Mouse (Mus musculus): ENCODE data around the gene Macf1. TPM values are rescaled to one million over a fixed set of nuclear protein-coding genes. Genes with fewer than 3 reads are reported as not detected.
"Not testable (repeated sequence)": the region's sequence is repeated elsewhere in the genome, so short reads cannot be mapped to it uniquely, and the experiment has no call there.

The Macf1 gene
- polyA plus RNA-seq, 1 experiment from 2014 or later = 108 TPM

GRCm38 (mm10) chr4:123653446-123653845, 30.7 kb downstream of the Macf1 start:
- H3K36me3 ChIP-seq (ENCODE audit: control insufficient read depth, insufficient read depth, low read length); H3K4me3 ChIP-seq (ENCODE audit: low read depth, low read length); H3K27ac ChIP-seq (ENCODE audit: low read depth, low read length); ATAC-seq (replicated peaks; ENCODE audit: insufficient number of reproducible peaks, low FRiP score, low TSS enrichment); H3K9me3 ChIP-seq (replicated peaks; ENCODE audit: control insufficient read depth, low read length); H3K27me3 ChIP-seq (ENCODE audit: control insufficient read depth, insufficient read depth, low read length); H3K4me2 ChIP-seq; H3K9ac ChIP-seq (ENCODE audit: low read depth, low read length): not testable (repeated sequence)
- 86% methylated on average over 5 of the region's 5 CpGs for WGBS (ENCODE audit: insufficient replicate concordance)
- peaks cover 13% of the 10 kb centered on the region for H3K4me1 ChIP-seq (ENCODE audit: control insufficient read depth, insufficient read depth, low read length)

GRCm38 (mm10) chr4:123652130-123652529, 32.0 kb downstream of the Macf1 start:
- Histone ChIP-seq H3K27me3 (ENCODE audit: control insufficient read depth, insufficient read depth, low read length) (no peaks in the 10 kb centered on the region), H3K4me1 (ENCODE audit: control insufficient read depth, insufficient read depth, low read length) (peaks cover 13% of the 10 kb centered on the region), H3K4me3 (ENCODE audit: low read depth, low read length) (no peak overlapping the region), H3K4me2 (no peak overlapping the region), H3K9ac (ENCODE audit: low read depth, low read length) (no peak overlapping the region), H3K36me3 (ENCODE audit: control insufficient read depth, insufficient read depth, low read length) (no peaks in the 10 kb centered on the region), H3K27ac (ENCODE audit: low read depth, low read length) (no peak overlapping the region), H3K9me3 (replicated peaks; ENCODE audit: control insufficient read depth, low read length) (no peaks in the 10 kb centered on the region)
- 57% methylated on average over 3 of the region's 3 CpGs for WGBS (ENCODE audit: insufficient replicate concordance)
- no peak for ATAC-seq (replicated peaks; ENCODE audit: insufficient number of reproducible peaks, low FRiP score, low TSS enrichment)

- ATAC-seq (replicated peaks; ENCODE audit: insufficient number of reproducible peaks, low FRiP score, low TSS enrichment) = no peak
- H3K27ac ChIP-seq (ENCODE audit: low read depth, low read length) = no peak overlapping the region
- no peak overlapping the region for H3K9ac ChIP-seq (ENCODE audit: low read depth, low read length)
- no peak overlapping the region for H3K4me2 ChIP-seq
- no peaks in the 10 kb centered on the region for H3K36me3 ChIP-seq (ENCODE audit: control insufficient read depth, insufficient read depth, low read length)
- H3K9me3 ChIP-seq (replicated peaks; ENCODE audit: control insufficient read depth, low read length) = no peaks in the 10 kb centered on the region
- H3K4me3 ChIP-seq (ENCODE audit: low read depth, low read length) = no peak overlapping the region
- 79% methylated on average over 6 of the region's 6 CpGs for WGBS (ENCODE audit: insufficient replicate concordance)
- no peaks in the 10 kb centered on the region for H3K27me3 ChIP-seq (ENCODE audit: control insufficient read depth, insufficient read depth, low read length)
- peaks cover 10% of the 10 kb centered on the region for H3K4me1 ChIP-seq (ENCODE audit: control insufficient read depth, insufficient read depth, low read length)
Measured at GRCm38 (mm10) chr4:123649131-123649530, 35.0 kb downstream of the Macf1 start.

GRCm38 (mm10) chr4:123647668-123648067, 36.5 kb downstream of the Macf1 start:
- no peaks in the 10 kb centered on the region; the same call in 1 of the 2 replicates for H3K36me3 ChIP-seq (ENCODE audit: control insufficient read depth, insufficient read depth, low read length)
- H3K9ac ChIP-seq (ENCODE audit: low read depth, low read length) = no peak overlapping the region
- no peak for ATAC-seq (replicated peaks; ENCODE audit: insufficient number of reproducible peaks, low FRiP score, low TSS enrichment)
- H3K4me2 ChIP-seq = no peak overlapping the region
- H3K27ac ChIP-seq (ENCODE audit: low read depth, low read length) = no peak overlapping the region
- H3K9me3 ChIP-seq (replicated peaks; ENCODE audit: control insufficient read depth, low read length) = no peaks in the 10 kb centered on the region
- H3K4me3 ChIP-seq (ENCODE audit: low read depth, low read length) = no peak overlapping the region
- 87% methylated on average over 4 of the region's 4 CpGs for WGBS (ENCODE audit: insufficient replicate concordance)
- H3K27me3 ChIP-seq (ENCODE audit: control insufficient read depth, insufficient read depth, low read length) = no peaks in the 10 kb centered on the region
- H3K4me1 ChIP-seq (ENCODE audit: control insufficient read depth, insufficient read depth, low read length) = peaks cover 7% of the 10 kb centered on the region; the same call in 1 of the 2 replicates

GRCm38 (mm10) chr4:123647109-123647508, 37.1 kb downstream of the Macf1 start:
- no peak overlapping the region for H3K4me2 ChIP-seq
- ATAC-seq (replicated peaks; ENCODE audit: insufficient number of reproducible peaks, low FRiP score, low TSS enrichment) = no peak
- 57% methylated on average over 2 of the region's 2 CpGs for WGBS (ENCODE audit: insufficient replicate concordance)

GRCm38 (mm10) chr4:123645246-123645845, 38.8 kb downstream of the Macf1 start:
- no peaks in the 10 kb centered on the region for H3K9me3 ChIP-seq (replicated peaks; ENCODE audit: control insufficient read depth, low read length)
- WGBS (ENCODE audit: insufficient replicate concordance) = 87% methylated on average over 3 of the region's 3 CpGs
- no peak overlapping the region for H3K4me2 ChIP-seq
- no peak overlapping the region for H3K4me3 ChIP-seq (ENCODE audit: low read depth, low read length)
- no peak overlapping the region for H3K27ac ChIP-seq (ENCODE audit: low read depth, low read length)
- H3K9ac ChIP-seq (ENCODE audit: low read depth, low read length) = no peak overlapping the region
- no peaks in the 10 kb centered on the region; the same call in 1 of the 2 replicates for H3K4me1 ChIP-seq (ENCODE audit: control insufficient read depth, insufficient read depth, low read length)
- no peaks in the 10 kb centered on the region for H3K27me3 ChIP-seq (ENCODE audit: control insufficient read depth, insufficient read depth, low read length)
- ATAC-seq (replicated peaks; ENCODE audit: insufficient number of reproducible peaks, low FRiP score, low TSS enrichment) = no peak
- no peaks in the 10 kb centered on the region; the same call in 1 of the 2 replicates for H3K36me3 ChIP-seq (ENCODE audit: control insufficient read depth, insufficient read depth, low read length)

More at GRCm38 (mm10) chr4:123647109-123647508, 37.1 kb downstream of the Macf1 start:
- peaks cover 2% of the 10 kb centered on the region; the same call in 1 of the 2 replicates for H3K4me1 ChIP-seq (ENCODE audit: control insufficient read depth, insufficient read depth, low read length)
- H3K27ac ChIP-seq (ENCODE audit: low read depth, low read length) = no peak overlapping the region
- no peak overlapping the region for H3K4me3 ChIP-seq (ENCODE audit: low read depth, low read length)
- no peaks in the 10 kb centered on the region; the same call in 1 of the 2 replicates for H3K36me3 ChIP-seq (ENCODE audit: control insufficient read depth, insufficient read depth, low read length)
- no peaks in the 10 kb centered on the region for H3K27me3 ChIP-seq (ENCODE audit: control insufficient read depth, insufficient read depth, low read length)
- H3K9ac ChIP-seq (ENCODE audit: low read depth, low read length) = no peak overlapping the region
- H3K9me3 ChIP-seq (replicated peaks; ENCODE audit: control insufficient read depth, low read length) = no peaks in the 10 kb centered on the region

- H3K4me2 ChIP-seq = no peak overlapping the region
- ATAC-seq (replicated peaks; ENCODE audit: insufficient number of reproducible peaks, low FRiP score, low TSS enrichment) = no peak
- H3K27me3 ChIP-seq (ENCODE audit: control insufficient read depth, insufficient read depth, low read length) = no peaks in the 10 kb centered on the region
- no peak overlapping the region for H3K4me3 ChIP-seq (ENCODE audit: low read depth, low read length)
- H3K4me1 ChIP-seq (ENCODE audit: control insufficient read depth, insufficient read depth, low read length) = no peaks in the 10 kb centered on the region; the same call in 1 of the 2 replicates
- no peak overlapping the region for H3K9ac ChIP-seq (ENCODE audit: low read depth, low read length)
- no peaks in the 10 kb centered on the region for H3K9me3 ChIP-seq (replicated peaks; ENCODE audit: control insufficient read depth, low read length)
- H3K27ac ChIP-seq (ENCODE audit: low read depth, low read length) = no peak overlapping the region
- H3K36me3 ChIP-seq (ENCODE audit: control insufficient read depth, insufficient read depth, low read length) = no peaks in the 10 kb centered on the region; the same call in 1 of the 2 replicates
- 87% methylated on average over 6 of the region's 6 CpGs for WGBS (ENCODE audit: insufficient replicate concordance)
Measured at GRCm38 (mm10) chr4:123643561-123643960, 40.6 kb downstream of the Macf1 start.

- no peak overlapping the region for H3K4me2 ChIP-seq
- no peaks in the 10 kb centered on the region; the same call in 1 of the 2 replicates for H3K4me1 ChIP-seq (ENCODE audit: control insufficient read depth, insufficient read depth, low read length)
- H3K27ac ChIP-seq (ENCODE audit: low read depth, low read length) = no peak overlapping the region
- H3K4me3 ChIP-seq (ENCODE audit: low read depth, low read length) = no peak overlapping the region
- H3K9me3 ChIP-seq (replicated peaks; ENCODE audit: control insufficient read depth, low read length) = no peaks in the 10 kb centered on the region
- no peaks in the 10 kb centered on the region for H3K27me3 ChIP-seq (ENCODE audit: control insufficient read depth, insufficient read depth, low read length)
- ATAC-seq (replicated peaks; ENCODE audit: insufficient number of reproducible peaks, low FRiP score, low TSS enrichment) = no peak
- 75% methylated on average over 5 of the region's 5 CpGs for WGBS (ENCODE audit: insufficient replicate concordance)
- no peaks in the 10 kb centered on the region; the same call in 1 of the 2 replicates for H3K36me3 ChIP-seq (ENCODE audit: control insufficient read depth, insufficient read depth, low read length)
- no peak overlapping the region for H3K9ac ChIP-seq (ENCODE audit: low read depth, low read length)
Measured at GRCm38 (mm10) chr4:123642877-123643276, 41.3 kb downstream of the Macf1 start.

- no peak overlapping the region for H3K27ac ChIP-seq (ENCODE audit: low read depth, low read length)
- no peak overlapping the region for H3K4me3 ChIP-seq (ENCODE audit: low read depth, low read length)
- ATAC-seq (replicated peaks; ENCODE audit: insufficient number of reproducible peaks, low FRiP score, low TSS enrichment) = no peak
- WGBS (ENCODE audit: insufficient replicate concordance) = 87% methylated on average over 6 of the region's 6 CpGs
- H3K9ac ChIP-seq (ENCODE audit: low read depth, low read length) = no peak overlapping the region
- no peaks in the 10 kb centered on the region for H3K36me3 ChIP-seq (ENCODE audit: control insufficient read depth, insufficient read depth, low read length)
- no peaks in the 10 kb centered on the region for H3K27me3 ChIP-seq (ENCODE audit: control insufficient read depth, insufficient read depth, low read length)
- peaks cover 6% of the 10 kb centered on the region for H3K4me1 ChIP-seq (ENCODE audit: control insufficient read depth, insufficient read depth, low read length)
- H3K9me3 ChIP-seq (replicated peaks; ENCODE audit: control insufficient read depth, low read length) = no peaks in the 10 kb centered on the region
- no peak overlapping the region for H3K4me2 ChIP-seq
Measured at GRCm38 (mm10) chr4:123637136-123637535, 47.0 kb downstream of the Macf1 start.

All from heart, embryonic 11.5 days (tissue).